ENCODE assay signal across 20 mouse cellular contexts in the genomic region with DNA sequence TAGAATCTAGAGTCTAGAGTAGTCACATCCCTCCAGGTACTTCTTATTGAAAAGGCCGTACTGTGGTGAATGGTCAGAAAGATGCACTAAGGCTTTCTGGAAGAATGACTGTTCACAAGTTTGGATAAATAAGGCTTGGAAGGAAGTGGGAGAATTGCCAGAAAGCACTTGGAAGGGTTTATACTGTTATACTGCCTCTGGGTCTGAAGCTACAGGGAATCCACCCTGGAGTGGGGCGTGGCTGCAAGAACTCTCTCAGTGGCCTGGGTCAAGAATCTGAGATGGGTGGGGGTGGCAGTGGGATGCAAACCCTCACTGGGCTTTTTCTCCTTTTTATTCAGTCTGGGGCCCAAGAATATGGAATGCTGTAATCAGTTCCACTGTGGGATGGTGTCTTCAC.
DNase-seq lines count a peak whose midpoint lies in the region; ATAC-seq and TF ChIP-seq lines count a peak whose summit lies in the region.
"Had no signal": no experiment of that assay in that cellular context is flagged by ENCODE, and none has a peak within 500 bp of the region (broad histone marks: within the 10 kb centered on the region; RNA-seq: fewer than 3 reads in every experiment).

No protein-coding gene starts in this region.

- H3K9me3 ChIP-seq in intestine, embryonic 15.5 days = no peaks in the 10 kb centered on the region
- no peaks in the 10 kb centered on the region for H3K9me3 ChIP-seq in intestine, postnatal 0 days (ENCODE audit: control insufficient read depth)
- H3K9me3 ChIP-seq: forebrain, embryonic 12.5 days; hindbrain, embryonic 13.5 days; kidney, embryonic 15.5 days; limb, embryonic 15.5 days; liver, embryonic 15.5 days had no signal

- no peak for TF ChIP-seq CTCF in gastrocnemius, adult 2 months (IDR thresholded peaks at IDR 0.05)
- TF ChIP-seq CTCF in intestine, postnatal 0 days (IDR thresholded peaks at IDR 0.05; ENCODE audit: low read depth) = no peak

- H3K9ac ChIP-seq in intestine, embryonic 15.5 days = no peak overlapping the region
- no peak overlapping the region for H3K9ac ChIP-seq in intestine, postnatal 0 days (ENCODE audit: low read depth, low read length)
- H3K9ac ChIP-seq: forebrain, embryonic 12.5 days; hindbrain, embryonic 13.5 days; kidney, embryonic 15.5 days; limb, embryonic 15.5 days; liver, embryonic 15.5 days had no signal

- H3K4me3 ChIP-seq in gastrocnemius, adult 2 months = no peak overlapping the region
- H3K4me3 ChIP-seq in intestine, embryonic 15.5 days (replicated peaks) = no peak overlapping the region
- H3K4me3 ChIP-seq in intestine, postnatal 0 days (ENCODE audit: low read depth, low read length) = no peak overlapping the region
- H3K4me3 ChIP-seq: forebrain, embryonic 12.5 days; hindbrain, embryonic 13.5 days; kidney, embryonic 15.5 days; limb, embryonic 15.5 days; liver, embryonic 15.5 days had no signal

- peak; percentile 17 for DNase-seq in gastrocnemius, adult 2 months
- no peak for DNase-seq in gastrocnemius, adult 18-20 months (ENCODE audit: low spot score)
- DNase-seq in 3T3-L1 (ENCODE audit: low read depth, low spot score) (peak; percentile 68), NIH3T3 (ENCODE audit: low read depth) (peak; percentile 69)
- no peak for DNase-seq in frontal cortex, postnatal 25 days (ENCODE audit: low spot score in 2 of 2)
- DNase-seq: cerebellum, adult 18-20 months; cerebellum, postnatal 25 days; embryo, embryonic 11 days; lung, postnatal 36 days; right cerebral cortex, postnatal 4 days; thymus, postnatal 14 days had no signal

- ATAC-seq in intestine, embryonic 15.5 days = 0 out of 2 replicates have a peak, but pooled peaks have one; percentile 36
- ATAC-seq in intestine, postnatal 0 days = no peak
- no peak for ATAC-seq in CD4-positive, CD25-positive, alpha-beta regulatory T cell, adult 4 months
- ATAC-seq: intestine, embryonic 16.5 days had no signal

- no peak overlapping the region for H3K4me2 ChIP-seq in intestine, embryonic 15.5 days (replicated peaks)
- H3K4me2 ChIP-seq in intestine, postnatal 0 days (replicated peaks; ENCODE audit: low read depth) = no peak overlapping the region
- H3K4me2 ChIP-seq: forebrain, embryonic 12.5 days; hindbrain, embryonic 13.5 days; kidney, embryonic 15.5 days; limb, embryonic 15.5 days; liver, embryonic 15.5 days had no signal

- H3K4me1 ChIP-seq in intestine, embryonic 15.5 days (replicated peaks) = no peaks in the 10 kb centered on the region
- H3K4me1 ChIP-seq in intestine, postnatal 0 days (replicated peaks; ENCODE audit: control insufficient read depth, insufficient read depth, low read length) = no peaks in the 10 kb centered on the region
- H3K4me1 ChIP-seq: kidney, embryonic 15.5 days; liver, embryonic 15.5 days had no signal

- no peak overlapping the region for H3K27ac ChIP-seq in gastrocnemius, adult 2 months
- no peak overlapping the region for H3K27ac ChIP-seq in intestine, embryonic 15.5 days
- no peak overlapping the region for H3K27ac ChIP-seq in intestine, postnatal 0 days (ENCODE audit: low read depth, low read length)
- H3K27ac ChIP-seq: forebrain, embryonic 12.5 days; hindbrain, embryonic 13.5 days; kidney, embryonic 15.5 days; limb, embryonic 15.5 days; liver, embryonic 15.5 days had no signal

- no peaks in the 10 kb centered on the region for H3K36me3 ChIP-seq in intestine, embryonic 15.5 days
- no peaks in the 10 kb centered on the region for H3K36me3 ChIP-seq in intestine, postnatal 0 days (ENCODE audit: control insufficient read depth, insufficient read depth)
- H3K36me3 ChIP-seq: forebrain, embryonic 12.5 days; hindbrain, embryonic 13.5 days; kidney, embryonic 15.5 days; limb, embryonic 15.5 days; liver, embryonic 15.5 days had no signal

- 45% methylated on average over 2 of the region's 2 CpGs for WGBS in intestine, embryonic 15.5 days
- WGBS in intestine, postnatal 0 days = 70% methylated on average over 2 of the region's 2 CpGs

- intact Hi-C loops in gastrocnemius, adult 2 months (cut with DNase I) = no loop called here

- H3K27me3 ChIP-seq in intestine, embryonic 15.5 days (replicated peaks) = no peaks in the 10 kb centered on the region
- H3K27me3 ChIP-seq in intestine, postnatal 0 days (replicated peaks; ENCODE audit: control insufficient read depth, insufficient read depth, low read length) = no peaks in the 10 kb centered on the region
- H3K27me3 ChIP-seq: forebrain, embryonic 12.5 days; hindbrain, embryonic 13.5 days; kidney, embryonic 15.5 days; limb, embryonic 15.5 days; liver, embryonic 15.5 days had no signal

Comparison
In these comparisons a context has a peak if more than half of its experiments do, and no peak if none do; other contexts are left out.
1. DNase-seq: peak in gastrocnemius, adult 2 months (single experiment), 3T3-L1 (single experiment) and NIH3T3 (single experiment); none in gastrocnemius, adult 18-20 months (single experiment) and frontal cortex, postnatal 25 days (0 of 2).